ENCODE assay signal across 15 mouse cellular contexts in genomic region chr11:55341961-55342371, GRCm38 (mm10). TPM values are rescaled to one million over a fixed set of nuclear protein-coding genes. Genes with fewer than 3 reads are reported as not detected.
DNase-seq lines count a peak whose midpoint lies in the region; ATAC-seq and TF ChIP-seq lines count a peak whose summit lies in the region.
"Had no signal": no experiment of that assay in that cellular context is flagged by ENCODE, and none has a peak within 500 bp of the region (broad histone marks: within the 10 kb centered on the region; RNA-seq: fewer than 3 reads in every experiment).

No protein-coding gene starts in this region.

- H3K36me3 ChIP-seq in hindbrain, embryonic 15.5 days = no peaks in the 10 kb centered on the region
- H3K36me3 ChIP-seq in hindbrain, embryonic 11.5 days (ENCODE audit: control insufficient read depth, insufficient read depth, low read length) = no peaks in the 10 kb centered on the region
- no peaks in the 10 kb centered on the region for H3K36me3 ChIP-seq in stomach, postnatal 0 days (ENCODE audit: control insufficient read depth, insufficient read depth, low read length)
- H3K36me3 ChIP-seq: G1E; limb, embryonic 10.5 days had no signal

- TF ChIP-seq EP300 in stomach, postnatal 0 days (optimal IDR thresholded peaks at IDR 0.05) = no peak

- DNase-seq in hindbrain, embryonic 11.5 days (ENCODE audit: low spot score) = no peak
- DNase-seq in left cerebral cortex, postnatal 4 days = peak; percentile 95
- no peak for DNase-seq in left cerebral cortex, adult 11 months (ENCODE audit: low spot score)
- DNase-seq in cerebellum, postnatal 10 days = peak; percentile 99
- DNase-seq in stomach, postnatal 0 days (ENCODE audit: low spot score) = peak; percentile 35
- DNase-seq: B cell, adult 2 months had no signal

- H3K4me1 ChIP-seq in hindbrain, embryonic 15.5 days (replicated peaks) = no peaks in the 10 kb centered on the region
- no peaks in the 10 kb centered on the region for H3K4me1 ChIP-seq in hindbrain, embryonic 11.5 days (replicated peaks; ENCODE audit: control insufficient read depth, insufficient read depth, low read length)
- no peaks in the 10 kb centered on the region for H3K4me1 ChIP-seq in stomach, postnatal 0 days (replicated peaks; ENCODE audit: control insufficient read depth, insufficient read depth)
- H3K4me1 ChIP-seq: limb, embryonic 10.5 days had no signal

- no peak for TF ChIP-seq CTCF in stomach, postnatal 0 days (IDR thresholded peaks at IDR 0.05; ENCODE audit: low read depth)

- H3K27ac ChIP-seq in hindbrain, embryonic 15.5 days (replicated peaks) = no peak overlapping the region
- H3K27ac ChIP-seq in hindbrain, embryonic 11.5 days (ENCODE audit: low read depth, low read length) = no peak overlapping the region
- no peak overlapping the region for H3K27ac ChIP-seq in stomach, postnatal 0 days (replicated peaks)
- H3K27ac ChIP-seq: limb, embryonic 10.5 days; liver, embryonic 14.5 days had no signal

- no peaks in the 10 kb centered on the region for H3K27me3 ChIP-seq in hindbrain, embryonic 15.5 days
- no peaks in the 10 kb centered on the region for H3K27me3 ChIP-seq in hindbrain, embryonic 11.5 days (ENCODE audit: control insufficient read depth, insufficient read depth, low read length)
- H3K27me3 ChIP-seq in stomach, postnatal 0 days (ENCODE audit: control insufficient read depth, insufficient read depth, low read length) = no peaks in the 10 kb centered on the region

- no peak overlapping the region for H3K9ac ChIP-seq in hindbrain, embryonic 15.5 days
- H3K9ac ChIP-seq in hindbrain, embryonic 11.5 days (ENCODE audit: low read depth, low read length) = no peak overlapping the region
- H3K9ac ChIP-seq in stomach, postnatal 0 days (ENCODE audit: low read length) = no peak overlapping the region
- H3K9ac ChIP-seq: liver, embryonic 14.5 days had no signal

- intact Hi-C loops in left cerebral cortex, postnatal 4 days (cut with DNase I) = no loop called here

- H3K9me3 ChIP-seq in hindbrain, embryonic 15.5 days = no peaks in the 10 kb centered on the region
- no peaks in the 10 kb centered on the region for H3K9me3 ChIP-seq in hindbrain, embryonic 11.5 days (ENCODE audit: control insufficient read depth, low read length)
- H3K9me3 ChIP-seq in stomach, postnatal 0 days (ENCODE audit: control insufficient read depth, low read length) = no peaks in the 10 kb centered on the region
- H3K9me3 ChIP-seq: G1E; limb, embryonic 10.5 days had no signal

- H3K4me2 ChIP-seq in hindbrain, embryonic 15.5 days = no peak overlapping the region
- H3K4me2 ChIP-seq in hindbrain, embryonic 11.5 days (replicated peaks; ENCODE audit: low read depth, low read length) = no peak overlapping the region
- no peak overlapping the region for H3K4me2 ChIP-seq in stomach, postnatal 0 days (replicated peaks; ENCODE audit: low read depth)
- H3K4me2 ChIP-seq: midbrain, embryonic 11.5 days had no signal

- peak; percentile 45; the same call in 1 of the 2 replicates for ATAC-seq in hindbrain, embryonic 15.5 days (ENCODE audit: low FRiP score, low read depth)
- no peak for ATAC-seq in hindbrain, embryonic 11.5 days (ENCODE audit: low FRiP score)
- 0 out of 2 replicates have a peak, but pooled peaks have one; percentile 63 for ATAC-seq in stomach, postnatal 0 days (ENCODE audit: low FRiP score, low TSS enrichment)
- no peak for ATAC-seq in activated CD4-positive, CD25-positive, alpha-beta regulatory T cell, adult 4 months
- ATAC-seq in megakaryocyte, adult 5-6 weeks (ENCODE audit: poor library complexity, severe bottlenecking) = no peak
- ATAC-seq: inflammation-experienced regulatory T-cells, adult 6 months had no signal

- 71% methylated on average over 11 of the region's 11 CpGs for WGBS in hindbrain, embryonic 15.5 days
- 77% methylated on average over 11 of the region's 11 CpGs for WGBS in hindbrain, embryonic 11.5 days
- WGBS in stomach, postnatal 0 days = 50% methylated on average over 11 of the region's 11 CpGs

- no peak overlapping the region for H3K4me3 ChIP-seq in hindbrain, embryonic 15.5 days
- H3K4me3 ChIP-seq in hindbrain, embryonic 11.5 days (ENCODE audit: low read depth, low read length) = no peak overlapping the region
- no peak overlapping the region for H3K4me3 ChIP-seq in stomach, postnatal 0 days (ENCODE audit: low read depth, low read length)
- H3K4me3 ChIP-seq: erythroblast, embryonic 14.5 days; limb, embryonic 10.5 days had no signal

RNA-seq across cellular contexts. Expression of gene Fat2, which starts 5.6 kb away (rescaled TPM):
- 0.25 and 0.40 TPM in 2 replicates for polyA plus RNA-seq in hindbrain, embryonic 15.5 days (2015; fragmentation: Nextera tagmentation; extraction: Ambion mirVana)
- polyA plus RNA-seq in hindbrain, embryonic 11.5 days (2014; fragmentation: Nextera tagmentation; extraction: Ambion mirVana) = 0.06 and 0.08 TPM in 2 replicates
- total RNA-seq in left cerebral cortex, postnatal 4 days (2021) = under 1 TPM; 0.70 to 0.86 TPM
- polyA plus RNA-seq in stomach, postnatal 0 days (2015; fragmentation: Nextera tagmentation; extraction: Ambion mirVana) = 0.61 and 0.69 TPM in 2 replicates
- polyA plus RNA-seq in activated CD4-positive, CD25-positive, alpha-beta regulatory T cell, adult 4 months (2017; shearing (Covaris generic)) = not detected
- total RNA-seq in megakaryocyte, adult 5-6 weeks (2015) = not detected in 2 replicates
- total RNA-seq in megakaryocyte, adult 5-6 weeks (2017) = not detected in 2 replicates
- polyA plus RNA-seq: erythroblast, embryonic 14.5 days; G1E; inflammation-experienced regulatory T-cells, adult 6 months had no signal

Comparison
In these comparisons a context has a peak if more than half of its experiments do, and no peak if none do; other contexts are left out.
1. ATAC-seq: peak in hindbrain, embryonic 15.5 days (single experiment) and stomach, postnatal 0 days (single experiment); none in hindbrain, embryonic 11.5 days (single experiment), activated CD4-positive, CD25-positive, alpha-beta regulatory T cell, adult 4 months (single experiment) and megakaryocyte, adult 5-6 weeks (single experiment).
2. DNase-seq: peak in left cerebral cortex, postnatal 4 days (single experiment), cerebellum, postnatal 10 days (2 of 2) and stomach, postnatal 0 days (single experiment); none in hindbrain, embryonic 11.5 days (single experiment) and left cerebral cortex, adult 11 months (single experiment).